Mouse (Mus musculus) skeletal muscle tissue, postnatal 0 days (tissue): ENCODE data around the gene Fkbp4. TPM values are rescaled to one million over a fixed set of nuclear protein-coding genes. Genes with fewer than 3 reads are reported as not detected.

Source experiments
- polyA plus RNA-seq: library from polyadenylated mRNA; unstranded; fragments of >200 nt; fragmentation: Nextera tagmentation; extraction: Ambion mirVana; gene quantifications from 2 replicates; pipeline ENCODE4 v1.2.1, GENCODE M21; 2015

Fkbp4 gene
- 115 and 127 TPM in 2 replicates for polyA plus RNA-seq

GRCm38 (mm10) chr6:128438317-128438870 is at the start of gene Fkbp4:
Fkbp4 (minus strand) TSS chr6:128438677.

GRCm38 (mm10) chr6:128424269-128425019 is 14.0 kb downstream of the Fkbp4 start, which contains the start of gene Itfg2:
Itfg2 (minus strand) TSS chr6:128424931.

GRCm38 (mm10) chr6:128398996-128399395 is 39.5 kb downstream of the Fkbp4 start, which contains the start of gene Nrip2:
Nrip2 (plus strand) TSS chr6:128399296.

Other genes starting within 250 kb of the Fkbp4 start
- gene Tead4, start 137.9 kb downstream of the Fkbp4 start, polyA plus RNA-seq = 9.4 and 9.6 TPM in 2 replicates
- 5.0 and 5.1 TPM in 2 replicates for gene Tulp3, start 82.8 kb downstream of the Fkbp4 start, polyA plus RNA-seq
- 31.8 and 33.6 TPM in 2 replicates for gene Rhno1, start 75.8 kb downstream of the Fkbp4 start, polyA plus RNA-seq
- gene Foxm1, start 75.7 kb downstream of the Fkbp4 start, polyA plus RNA-seq = 6.0 and 6.3 TPM in 2 replicates
- gene Tex52, start 63.2 kb downstream of the Fkbp4 start, polyA plus RNA-seq = 0.10 and 0.17 TPM in 2 replicates
- gene Gm44596, start 63.2 kb downstream of the Fkbp4 start, polyA plus RNA-seq = not detected in 2 replicates
- gene Nrip2, start 39.4 kb downstream of the Fkbp4 start, polyA plus RNA-seq = 5.0 and 5.8 TPM in 2 replicates
- 17.1 and 19.7 TPM in 2 replicates for gene Itfg2, start 13.7 kb downstream of the Fkbp4 start, polyA plus RNA-seq
- gene Pzp, start 88.0 kb upstream of the Fkbp4 start, polyA plus RNA-seq = 0.94 and 0.99 TPM in 2 replicates
- not detected in 2 replicates for gene A2ml1, start 142.9 kb upstream of the Fkbp4 start, polyA plus RNA-seq
- 0.29 and 0.30 TPM in 2 replicates for gene Klrb1a, start 184.9 kb upstream of the Fkbp4 start, polyA plus RNA-seq
- gene Clec2h, start 223.7 kb upstream of the Fkbp4 start, polyA plus RNA-seq = not detected in 2 replicates